Mouse (Mus musculus): ENCODE results near the gene Mitf.

Mitf gene

GRCm38 (mm10) chr6:97806781-97807743 lies at the start of gene Mitf:
Gene Mitf (plus strand): TSS chr6:97807052.
- in situ Hi-C loops (cut with MboI; ENCODE audit: low sequenced_read_pairs), result no loop called here

GRCm38 (mm10) chr6:97757361-97757760 lies 49.5 kb upstream of the Mitf start:
- in situ Hi-C loops (cut with MboI; ENCODE audit: low sequenced_read_pairs), result loop anchor here (5.0 to 10.0 kb wide), 2 partner anchors 107 to 245 kb away; no protein-coding TSS in a partner anchor

GRCm38 (mm10) chr6:97758884-97759283 lies 48.0 kb upstream of the Mitf start:
- in situ Hi-C loops (cut with MboI; ENCODE audit: low sequenced_read_pairs), result loop anchor here (5.0 to 10.0 kb wide), 2 partner anchors 106 to 243 kb away; no protein-coding TSS in a partner anchor

GRCm38 (mm10) chr6:97759301-97759700 lies 47.6 kb upstream of the Mitf start:
- in situ Hi-C loops (cut with MboI; ENCODE audit: low sequenced_read_pairs), result loop anchor here (5.0 to 10.0 kb wide), 2 partner anchors 106 to 243 kb away; no protein-coding TSS in a partner anchor

GRCm38 (mm10) chr6:97761326-97761725 lies 45.5 kb upstream of the Mitf start:
- in situ Hi-C loops (cut with MboI; ENCODE audit: low sequenced_read_pairs), result no loop called here

GRCm38 (mm10) chr6:97763970-97764369 lies 42.9 kb upstream of the Mitf start:
- in situ Hi-C loops (cut with MboI; ENCODE audit: low sequenced_read_pairs), result no loop called here

- in situ Hi-C loops (cut with MboI; ENCODE audit: low sequenced_read_pairs), result no loop called here
These were observed 39.0 kb upstream of the Mitf start for GRCm38 (mm10) chr6:97767836-97768235.

GRCm38 (mm10) chr6:97769549-97769948 lies 37.3 kb upstream of the Mitf start:
- in situ Hi-C loops (cut with MboI; ENCODE audit: low sequenced_read_pairs), result no loop called here

GRCm38 (mm10) chr6:97781316-97781715 lies 25.5 kb upstream of the Mitf start:
- in situ Hi-C loops (cut with MboI; ENCODE audit: low sequenced_read_pairs), result no loop called here

- in situ Hi-C loops (cut with MboI; ENCODE audit: low sequenced_read_pairs), result no loop called here
These were observed 24.6 kb upstream of the Mitf start for GRCm38 (mm10) chr6:97782291-97782690.

- in situ Hi-C loops (cut with MboI; ENCODE audit: low sequenced_read_pairs), result no loop called here
These were observed 20.0 kb upstream of the Mitf start for GRCm38 (mm10) chr6:97786871-97787270.

GRCm38 (mm10) chr6:97788361-97788974 lies 18.4 kb upstream of the Mitf start:
- in situ Hi-C loops (cut with MboI; ENCODE audit: low sequenced_read_pairs), result no loop called here

- in situ Hi-C loops (cut with MboI; ENCODE audit: low sequenced_read_pairs), result no loop called here
These were observed 17.2 kb upstream of the Mitf start for GRCm38 (mm10) chr6:97789700-97790099.

GRCm38 (mm10) chr6:97792104-97792503 lies 14.7 kb upstream of the Mitf start:
- in situ Hi-C loops (cut with MboI; ENCODE audit: low sequenced_read_pairs), result no loop called here

GRCm38 (mm10) chr6:97795175-97795574 lies 11.7 kb upstream of the Mitf start:
- in situ Hi-C loops (cut with MboI; ENCODE audit: low sequenced_read_pairs), result no loop called here

- in situ Hi-C loops (cut with MboI; ENCODE audit: low sequenced_read_pairs), result no loop called here
These were observed 6.2 kb upstream of the Mitf start for GRCm38 (mm10) chr6:97800615-97801014.

GRCm38 (mm10) chr6:97806051-97806450 lies 801 bp upstream of the Mitf start:
- in situ Hi-C loops (cut with MboI; ENCODE audit: low sequenced_read_pairs), result no loop called here

GRCm38 (mm10) chr6:97814191-97814590 lies 7.3 kb downstream of the Mitf start:
- in situ Hi-C loops (cut with MboI; ENCODE audit: low sequenced_read_pairs), result no loop called here

GRCm38 (mm10) chr6:97815723-97816122 lies 8.9 kb downstream of the Mitf start:
- in situ Hi-C loops (cut with MboI; ENCODE audit: low sequenced_read_pairs), result no loop called here

- in situ Hi-C loops (cut with MboI; ENCODE audit: low sequenced_read_pairs), result no loop called here
These were observed 10.0 kb downstream of the Mitf start for GRCm38 (mm10) chr6:97816806-97817205.

GRCm38 (mm10) chr6:97818128-97818527 lies 11.3 kb downstream of the Mitf start:
- in situ Hi-C loops (cut with MboI; ENCODE audit: low sequenced_read_pairs), result no loop called here

- in situ Hi-C loops (cut with MboI; ENCODE audit: low sequenced_read_pairs), result no loop called here
These were observed 12.1 kb downstream of the Mitf start for GRCm38 (mm10) chr6:97818948-97819347.

Data from CH12F3 (cell line).